Mouse (Mus musculus): Measurements from ENCODE around the gene Cd59b.

DNA sequence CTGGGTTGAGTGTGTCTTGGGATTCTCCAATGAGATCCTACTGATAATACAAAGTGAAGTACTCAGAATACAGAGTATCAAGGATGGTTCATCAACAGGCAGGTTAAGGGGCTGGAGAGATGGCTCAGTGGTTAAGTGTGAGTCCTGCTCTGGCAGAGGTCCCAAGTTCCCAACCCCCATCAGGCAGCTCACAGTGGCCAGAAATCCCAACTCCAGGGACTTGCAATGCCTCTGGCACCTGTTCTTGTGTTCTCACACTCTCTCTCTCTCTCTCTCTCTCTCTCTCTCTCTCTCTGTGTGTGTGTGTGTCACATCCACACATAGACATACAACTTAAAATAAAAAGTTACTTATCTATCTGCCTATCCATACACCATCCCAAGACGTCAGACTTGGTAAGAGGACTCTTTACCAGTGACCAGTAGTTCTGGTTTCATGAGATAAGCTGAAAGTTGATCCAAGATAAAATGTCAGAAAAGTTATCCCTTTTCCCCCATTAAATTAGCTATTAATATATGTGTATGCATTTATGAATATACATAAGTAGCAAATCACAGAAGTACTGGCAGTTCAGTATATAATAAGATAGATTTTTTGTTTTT, 25.1 kb upstream of the Cd59b start:
- TF ChIP-seq POLR2A (IDR thresholded peaks at IDR 0.05; ENCODE audit: borderline replicate concordance, low read depth, low read length): no peak
- TF ChIP-seq CTCF (IDR thresholded peaks at IDR 0.05; ENCODE audit: low read depth, low read length): no peak

Data from bone marrow macrophage, adult 2 months (primary cell).